Mouse (Mus musculus): Measurements from ENCODE around the gene Rad17. TPM values are rescaled to one million over a fixed set of nuclear protein-coding genes. Genes with fewer than 3 reads are reported as not detected.

Gene Rad17
- polyA plus RNA-seq, 1 experiment from 2014 or later, result 21.3 TPM

DNA sequence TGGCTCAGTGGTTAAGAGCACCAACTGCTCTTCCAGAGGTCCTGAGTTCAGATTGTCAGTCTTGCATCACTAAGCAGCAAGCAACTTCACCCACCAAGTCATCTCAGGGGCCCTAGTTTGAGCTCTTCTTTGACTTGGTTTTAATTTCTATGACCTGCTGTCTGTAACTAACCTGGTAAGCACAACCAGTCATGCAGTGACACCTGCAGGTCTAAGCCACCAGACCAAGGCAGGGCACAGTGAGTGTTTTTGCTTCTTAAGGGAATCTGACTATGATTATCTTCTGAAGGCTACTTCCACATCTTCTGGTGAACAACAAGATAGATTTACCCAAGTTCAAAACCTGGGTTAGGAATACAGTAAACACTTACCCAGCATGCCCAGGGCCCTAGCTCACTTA is 70.9 kb downstream of the Rad17 start:
- no peaks in the 10 kb centered on the region for H3K9me3 ChIP-seq

DNA sequence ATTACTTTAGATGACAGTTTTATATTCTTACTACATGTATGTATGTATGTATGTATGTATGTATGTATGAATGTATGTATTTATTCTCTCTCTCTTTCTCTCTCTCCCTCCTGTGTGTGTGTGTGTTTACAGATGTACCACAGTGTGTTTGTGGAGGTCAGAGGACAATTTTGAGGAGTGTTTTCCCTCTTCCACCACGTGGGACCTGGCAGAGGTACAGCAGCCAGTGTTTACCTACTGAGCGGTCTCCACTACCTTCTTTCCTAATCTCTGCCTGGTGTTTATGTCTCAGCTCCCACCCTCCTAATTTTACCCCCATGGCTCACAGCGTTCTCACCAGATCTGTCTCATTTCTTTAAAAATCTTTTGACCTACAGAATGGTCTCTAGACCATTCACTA is 71.6 kb downstream of the Rad17 start:
- WGBS, result 70% methylated on average over 3 of the region's 3 CpGs
- peaks cover 10% of the 10 kb centered on the region; the same call in 1 of the 2 replicates for H3K4me1 ChIP-seq

More for the DNA sequence above, 70.9 kb downstream of the Rad17 start:
- Histone ChIP-seq H3K27ac (no peak overlapping the region), H3K27me3 (ENCODE audit: poor library complexity, severe bottlenecking) (no peaks in the 10 kb centered on the region), H3K36me3 (replicated peaks) (no peaks in the 10 kb centered on the region), H3K4me1 (peaks cover 10% of the 10 kb centered on the region; the same call in 1 of the 2 replicates), H3K4me3 (no peak overlapping the region)
- DNase-seq (ENCODE audit: extremely low spot score, low spot score), result no peak

DNA sequence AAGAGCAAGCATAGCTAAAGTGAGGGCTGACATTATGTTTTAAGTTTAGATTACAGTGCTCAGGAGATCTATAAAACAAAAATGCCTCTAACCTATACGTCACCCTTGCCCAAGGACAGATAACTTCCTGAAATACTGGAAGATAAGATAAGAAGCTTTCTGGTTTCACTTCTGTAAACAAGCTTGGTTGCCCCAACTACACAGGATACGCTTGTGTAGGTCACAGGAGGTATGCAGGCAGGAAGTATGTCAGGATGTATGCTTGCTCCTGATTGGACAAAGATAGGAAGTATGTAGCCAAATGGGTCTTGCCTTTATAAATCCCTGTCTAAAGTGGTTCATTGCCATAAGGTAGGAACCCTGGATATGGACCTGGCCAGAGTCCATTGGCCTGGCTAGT is 74.9 kb downstream of the Rad17 start:
- Histone ChIP-seq H3K36me3 (replicated peaks) (no peaks in the 10 kb centered on the region), H3K4me1 (no peaks in the 10 kb centered on the region), H3K9me3 (no peaks in the 10 kb centered on the region), H3K4me3 (no peak overlapping the region), H3K27me3 (ENCODE audit: poor library complexity, severe bottlenecking) (no peaks in the 10 kb centered on the region), H3K27ac (no peak overlapping the region)
- WGBS, result 79% methylated on average over 2 of the region's 2 CpGs
- DNase-seq (ENCODE audit: extremely low spot score, low spot score), result no peak

More for the DNA sequence above, 71.6 kb downstream of the Rad17 start:
- Histone ChIP-seq H3K27me3 (ENCODE audit: poor library complexity, severe bottlenecking) (no peaks in the 10 kb centered on the region), H3K36me3 (replicated peaks) (no peaks in the 10 kb centered on the region), H3K27ac (no peak overlapping the region), H3K9me3 (no peaks in the 10 kb centered on the region), H3K4me3 (no peak overlapping the region)
- DNase-seq (ENCODE audit: extremely low spot score, low spot score), result no peak

DNA sequence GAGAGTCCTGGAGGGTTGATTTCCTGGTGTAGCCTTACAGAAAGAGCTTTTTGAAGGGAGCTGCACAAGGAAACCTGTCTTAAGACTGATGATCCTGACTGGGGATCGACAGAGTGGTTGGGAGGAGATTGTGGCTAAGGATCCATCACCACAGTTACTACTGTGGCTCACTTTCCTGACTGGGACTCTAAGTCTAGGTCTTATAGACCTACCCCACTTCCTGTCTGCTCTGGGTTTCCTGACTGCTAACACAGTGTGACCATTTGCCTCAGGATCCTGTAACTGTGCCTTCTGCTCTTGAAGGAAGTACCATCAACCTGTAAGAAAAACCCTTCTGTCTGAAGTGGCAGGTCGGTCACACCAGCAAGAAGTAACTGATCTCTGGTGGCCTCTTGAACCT is 80.1 kb downstream of the Rad17 start:
- H3K4me3 ChIP-seq, result no peak overlapping the region
- H3K27ac ChIP-seq, result no peak overlapping the region
- WGBS, result 74% methylated on average over 2 of the region's 2 CpGs
- no peaks in the 10 kb centered on the region for H3K27me3 ChIP-seq (ENCODE audit: poor library complexity, severe bottlenecking)
- H3K9me3 ChIP-seq, result no peaks in the 10 kb centered on the region
- no peaks in the 10 kb centered on the region for H3K4me1 ChIP-seq
- no peaks in the 10 kb centered on the region for H3K36me3 ChIP-seq (replicated peaks)
- no peak for DNase-seq (ENCODE audit: extremely low spot score, low spot score)

DNA sequence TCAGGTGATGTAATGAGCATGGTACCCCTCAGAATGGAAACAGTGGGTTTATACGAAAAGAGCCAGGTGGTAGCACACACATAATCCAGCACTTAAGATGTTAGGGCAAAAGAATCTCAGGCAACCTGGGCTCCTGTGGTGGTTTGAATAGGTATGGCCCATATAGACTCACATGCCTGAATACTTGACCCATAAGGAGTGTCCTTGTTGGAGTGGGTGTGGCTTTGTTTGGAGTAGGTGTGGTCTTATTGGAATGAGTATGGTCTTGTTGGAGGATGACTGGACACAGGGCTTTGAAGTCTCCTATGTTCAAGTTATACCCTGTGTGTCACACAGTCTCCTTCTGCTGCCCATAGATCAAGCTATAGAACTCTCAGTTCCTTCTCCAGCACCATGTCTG is 82.5 kb downstream of the Rad17 start:
- H3K36me3 ChIP-seq (replicated peaks), result no peaks in the 10 kb centered on the region

More for the DNA sequence above, 82.5 kb downstream of the Rad17 start:
- WGBS, result 89% methylated on average over 1 of the region's 1 CpGs
- Histone ChIP-seq H3K4me1 (no peaks in the 10 kb centered on the region), H3K27ac (no peak overlapping the region), H3K9me3 (no peaks in the 10 kb centered on the region), H3K27me3 (ENCODE audit: poor library complexity, severe bottlenecking) (no peaks in the 10 kb centered on the region), H3K4me3 (no peak overlapping the region)
- DNase-seq (ENCODE audit: extremely low spot score, low spot score), result no peak

Other genes starting within 250 kb of the Rad17 start
- gene Naip1, start 198.2 kb downstream of the Rad17 start, polyA plus RNA-seq (2016; fragmentation: Nextera tagmentation; extraction: Ambion mirVana), result not detected in 2 replicates
- gene Gtf2h2, start 158.5 kb downstream of the Rad17 start, polyA plus RNA-seq (2016; fragmentation: Nextera tagmentation; extraction: Ambion mirVana), result 92.8 and 96.4 TPM in 2 replicates
- gene Ocln, start 98.3 kb downstream of the Rad17 start, polyA plus RNA-seq (2016; fragmentation: Nextera tagmentation; extraction: Ambion mirVana), result 3.1 and 3.6 TPM in 2 replicates
- 3.7 and 4.3 TPM in 2 replicates for gene Marveld2, start 34.1 kb downstream of the Rad17 start, polyA plus RNA-seq (2016; fragmentation: Nextera tagmentation; extraction: Ambion mirVana)
- 382 and 391 TPM in 2 replicates for gene Ak6, start 72 bp downstream of the Rad17 start, polyA plus RNA-seq (2016; fragmentation: Nextera tagmentation; extraction: Ambion mirVana)
- 15.1 and 18.8 TPM in 2 replicates for gene Taf9, start 528 bp upstream of the Rad17 start, polyA plus RNA-seq (2016; fragmentation: Nextera tagmentation; extraction: Ambion mirVana)
- gene Ccdc125, start 18.7 kb upstream of the Rad17 start, polyA plus RNA-seq (2016; fragmentation: Nextera tagmentation; extraction: Ambion mirVana), result 3.7 and 3.9 TPM in 2 replicates
- gene Cdk7, start 79.9 kb upstream of the Rad17 start, polyA plus RNA-seq (2016; fragmentation: Nextera tagmentation; extraction: Ambion mirVana), result 99.7 and 101 TPM in 2 replicates
- 139 and 152 TPM in 2 replicates for gene Mrps36, start 93.6 kb upstream of the Rad17 start, polyA plus RNA-seq (2016; fragmentation: Nextera tagmentation; extraction: Ambion mirVana)
- gene Cenph, start 124.8 kb upstream of the Rad17 start, polyA plus RNA-seq (2016; fragmentation: Nextera tagmentation; extraction: Ambion mirVana), result 73.4 and 74.5 TPM in 2 replicates
- 495 and 524 TPM in 2 replicates for gene Ccnb1, start 135.5 kb upstream of the Rad17 start, polyA plus RNA-seq (2016; fragmentation: Nextera tagmentation; extraction: Ambion mirVana)
- gene Slc30a5, start 182.4 kb upstream of the Rad17 start, polyA plus RNA-seq (2016; fragmentation: Nextera tagmentation; extraction: Ambion mirVana), result 37.0 and 38.5 TPM in 2 replicates